Mouse (Mus musculus): Measurements from ENCODE around the gene Ucn2.

Ucn2 gene

DNA sequence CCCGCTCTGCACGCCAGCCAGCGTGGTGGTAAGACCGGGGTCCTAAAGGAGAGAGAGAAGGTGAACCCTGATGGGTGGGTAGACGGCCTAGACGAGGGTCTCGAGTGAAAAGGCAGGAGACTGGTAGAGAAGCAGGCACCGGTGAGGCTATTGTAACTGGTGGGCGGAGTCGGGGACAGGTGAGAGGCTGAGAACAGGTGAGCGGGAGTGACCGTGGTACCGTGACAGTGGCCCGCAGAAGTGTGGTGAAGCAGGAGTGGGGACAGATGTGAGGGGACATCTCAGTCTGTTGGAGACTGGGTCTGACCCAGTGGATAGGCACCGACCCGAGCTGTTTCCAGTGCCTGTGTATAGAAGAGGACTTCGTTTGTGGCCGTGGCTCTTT, 6.3 kb downstream of the Ucn2 start:
- no peak for DNase-seq (ENCODE audit: low read depth)

DNA sequence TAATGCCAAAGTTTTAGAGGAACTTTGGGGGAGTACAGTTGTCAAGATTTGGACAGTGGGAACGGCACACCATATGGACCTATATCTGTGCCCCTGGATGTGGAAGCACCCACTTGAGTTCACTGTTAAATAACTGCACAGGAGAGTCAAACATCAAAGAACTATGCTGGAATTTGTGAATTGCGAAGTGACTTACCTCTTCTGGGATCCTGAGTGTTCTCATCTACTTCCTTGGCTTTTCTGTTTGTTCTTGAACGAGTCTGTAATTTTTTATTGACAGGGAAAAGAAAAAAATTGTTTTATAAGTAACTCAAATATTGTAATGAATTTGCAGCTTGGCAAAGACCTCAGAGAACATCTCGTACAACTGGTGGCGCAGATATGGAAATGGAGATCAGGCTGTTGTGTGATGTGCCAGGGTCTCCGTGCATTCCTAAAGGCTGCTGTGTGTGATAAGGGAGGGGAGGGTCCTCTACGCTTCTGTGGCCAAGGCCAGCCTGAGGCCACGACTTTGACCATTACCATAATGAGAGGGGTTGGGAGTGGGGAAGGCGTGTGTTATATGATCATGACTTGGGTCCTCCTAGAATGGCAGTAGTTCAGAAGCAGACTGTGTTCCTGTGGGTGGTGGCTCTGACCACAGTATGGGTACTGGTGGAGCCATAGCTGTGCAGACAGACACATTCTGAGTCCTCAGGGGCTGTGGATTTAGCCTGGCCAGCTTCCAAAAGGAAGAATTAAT, 7.0 kb downstream of the Ucn2 start:
- no peak for DNase-seq (ENCODE audit: low read depth)

DNA sequence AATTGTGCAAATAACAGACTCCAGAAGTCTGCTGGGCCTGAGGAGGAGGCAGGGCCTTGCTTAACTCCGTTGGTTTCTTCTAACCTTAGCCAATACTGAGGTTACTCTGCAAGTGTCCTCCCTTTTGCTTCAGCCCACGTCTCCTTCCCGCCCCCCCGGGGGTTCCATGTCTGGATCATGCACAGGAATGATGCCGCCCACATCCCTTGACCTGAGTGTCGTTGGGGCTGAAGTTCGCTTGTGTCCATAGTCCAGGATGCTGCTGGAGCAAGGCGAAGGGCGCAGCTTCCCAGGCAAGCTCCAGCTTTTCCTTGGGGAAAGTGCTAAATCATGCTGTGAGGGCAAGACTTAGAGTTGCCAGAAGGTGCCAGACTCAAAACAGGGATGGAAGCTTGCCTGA, 10.6 kb downstream of the Ucn2 start:
- DNase-seq (ENCODE audit: low read depth): no peak

DNA sequence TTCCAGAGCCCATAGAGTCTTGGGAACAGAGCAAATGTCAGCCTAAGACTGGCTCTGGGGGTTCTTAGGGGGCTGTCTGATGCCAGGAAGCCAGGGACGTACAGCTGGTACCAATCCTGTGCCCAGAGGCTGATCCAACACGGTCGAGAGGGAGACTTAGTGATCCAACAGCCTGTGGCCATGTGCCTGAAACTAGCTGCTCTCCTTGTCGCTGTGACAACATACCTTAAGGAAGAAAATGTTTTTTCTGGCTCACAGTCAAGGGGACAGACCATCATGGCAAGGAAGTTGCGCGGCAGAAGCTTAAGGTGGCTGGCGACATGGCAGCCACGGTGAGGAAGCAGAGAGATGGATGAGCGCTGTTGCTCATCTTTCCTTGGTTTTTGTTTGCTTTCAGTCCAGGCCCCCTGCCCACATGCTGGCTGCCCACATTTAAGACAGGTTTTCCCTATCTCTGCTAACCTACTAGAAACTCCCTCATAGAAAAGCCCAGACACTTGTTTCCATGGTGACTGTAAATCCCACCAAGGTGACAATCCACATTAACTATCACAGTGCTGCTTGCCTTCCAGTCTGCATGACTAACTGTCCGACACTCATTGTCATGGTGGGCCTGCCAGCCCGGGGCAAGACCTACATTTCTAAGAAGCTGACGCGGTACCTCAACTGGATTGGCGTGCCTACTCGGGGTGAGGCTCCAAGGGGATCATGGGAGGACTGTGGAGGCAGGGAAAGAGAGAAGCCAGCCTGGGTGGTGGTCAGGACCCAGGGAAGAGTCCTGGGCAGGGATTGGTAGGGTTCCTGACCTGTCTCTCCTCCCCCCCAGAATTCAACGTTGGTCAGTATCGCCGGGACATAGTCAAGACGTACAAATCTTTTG, 12.7 kb downstream of the Ucn2 start:
- DNase-seq (ENCODE audit: low read depth): no peak

DNA sequence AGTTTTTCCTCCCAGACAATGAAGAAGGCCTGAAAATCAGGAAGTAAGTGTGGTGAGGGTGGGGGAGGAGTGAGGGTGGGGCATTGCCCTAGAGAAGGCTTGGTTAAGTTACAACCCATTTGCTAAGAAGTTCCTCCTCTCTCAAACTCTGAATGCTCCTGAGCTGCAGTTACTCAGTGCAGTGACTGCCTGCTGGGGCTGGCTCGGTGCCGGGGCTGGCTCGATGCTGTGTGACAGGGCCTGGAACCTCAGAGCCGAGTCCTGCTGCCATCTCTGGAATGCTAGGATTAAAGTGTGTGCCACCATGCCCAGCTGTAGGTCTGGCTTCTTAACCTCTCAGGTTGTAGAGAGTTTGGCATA, 13.3 kb downstream of the Ucn2 start:
- no peak for DNase-seq (ENCODE audit: low read depth)

DNA sequence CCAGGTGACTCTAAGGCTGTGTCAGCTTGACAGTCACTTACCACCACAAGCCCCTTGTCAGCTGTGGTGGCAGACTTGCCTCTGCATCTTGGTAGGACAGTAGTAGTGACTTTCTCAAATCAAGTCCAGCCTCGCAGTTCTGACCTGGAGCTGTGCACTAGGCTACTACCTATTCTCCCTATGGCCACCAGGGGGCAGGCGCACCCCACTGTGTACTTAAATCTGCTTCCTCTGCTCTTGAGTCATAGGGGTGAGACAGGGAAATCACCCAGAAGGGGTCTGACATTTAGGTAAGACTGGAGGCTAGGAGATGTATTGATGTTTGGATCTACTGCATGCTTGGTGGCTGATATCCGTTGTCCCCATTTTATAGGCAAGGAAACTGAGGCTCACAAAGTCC, 14.9 kb downstream of the Ucn2 start:
- peak; percentile 89 for DNase-seq (ENCODE audit: low read depth)

DNA sequence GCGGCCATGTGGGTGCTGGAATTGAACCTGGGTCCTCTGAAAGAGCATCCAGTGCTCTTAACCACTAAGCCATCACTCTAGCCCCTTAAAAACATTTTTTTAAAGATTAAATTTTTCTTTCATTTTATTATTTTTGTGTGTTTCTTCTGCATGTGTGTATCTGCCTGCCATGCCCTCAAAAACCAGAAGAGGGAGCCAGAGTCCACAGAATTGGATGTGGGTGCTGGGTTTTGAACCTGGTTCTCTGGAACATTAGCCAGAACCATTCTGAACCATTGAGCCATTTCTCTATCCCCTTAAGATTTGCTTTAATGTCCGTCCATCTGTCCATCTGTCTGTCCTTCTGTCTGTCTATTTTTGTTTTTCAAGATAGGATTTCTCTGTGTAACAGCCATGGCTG, 17.4 kb downstream of the Ucn2 start:
- DNase-seq (ENCODE audit: low read depth): peak; percentile 86

DNA sequence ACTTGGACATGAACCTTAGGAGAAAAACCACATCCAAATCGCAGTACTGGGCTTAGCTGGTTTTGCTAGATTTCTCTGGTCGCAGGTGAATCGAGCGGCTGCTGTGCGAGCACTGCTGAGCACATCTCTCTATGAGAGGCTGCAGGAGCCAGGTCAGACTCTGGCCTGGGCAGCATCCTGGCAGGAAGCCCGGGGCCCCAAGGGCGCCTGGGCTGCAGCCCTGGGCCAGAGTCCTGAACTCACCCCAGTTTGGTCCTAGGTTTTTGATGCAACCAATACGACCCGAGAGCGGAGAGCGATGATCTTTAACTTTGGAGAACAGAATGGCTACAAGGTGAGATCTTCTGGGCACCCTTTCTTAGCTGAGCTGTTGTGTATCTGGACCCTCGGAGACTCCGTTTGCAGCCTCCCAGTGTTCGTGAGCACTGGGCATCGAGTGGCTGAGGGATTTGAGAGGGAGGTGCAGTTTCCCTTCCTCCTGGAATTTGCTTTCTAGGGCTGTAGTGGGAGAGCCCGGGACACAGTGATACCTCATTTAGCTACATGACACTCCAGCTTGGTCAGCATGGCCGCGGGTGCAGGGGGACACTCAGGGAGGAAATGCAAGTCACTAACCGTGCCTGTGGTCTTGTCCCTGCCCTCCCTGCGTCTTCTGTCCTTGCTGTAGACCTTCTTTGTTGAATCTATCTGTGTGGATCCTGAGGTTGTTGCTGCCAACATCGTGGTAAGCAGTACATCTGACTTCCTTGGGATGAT, 21.4 kb downstream of the Ucn2 start:
- DNase-seq (ENCODE audit: low read depth): no peak

DNA sequence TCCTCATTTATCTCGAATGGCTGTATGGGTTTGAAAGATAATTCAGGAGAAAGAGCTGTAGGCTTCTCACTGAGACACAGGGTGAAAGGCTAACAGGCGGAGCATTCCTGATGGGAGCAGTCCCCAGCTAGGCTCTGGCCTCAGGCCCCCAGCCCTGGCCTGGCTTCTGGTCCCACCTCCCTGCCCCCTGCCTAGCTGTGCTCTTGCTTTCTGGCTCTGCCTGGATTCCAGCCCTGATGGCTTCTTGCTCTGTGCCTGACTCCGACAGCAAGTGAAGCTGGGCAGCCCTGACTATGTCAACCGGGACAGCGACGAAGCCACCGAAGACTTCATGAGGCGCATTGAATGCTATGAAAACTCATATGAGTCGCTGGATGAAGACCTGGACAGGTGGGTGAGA, 22.3 kb downstream of the Ucn2 start:
- no peak for DNase-seq (ENCODE audit: low read depth)

DNA sequence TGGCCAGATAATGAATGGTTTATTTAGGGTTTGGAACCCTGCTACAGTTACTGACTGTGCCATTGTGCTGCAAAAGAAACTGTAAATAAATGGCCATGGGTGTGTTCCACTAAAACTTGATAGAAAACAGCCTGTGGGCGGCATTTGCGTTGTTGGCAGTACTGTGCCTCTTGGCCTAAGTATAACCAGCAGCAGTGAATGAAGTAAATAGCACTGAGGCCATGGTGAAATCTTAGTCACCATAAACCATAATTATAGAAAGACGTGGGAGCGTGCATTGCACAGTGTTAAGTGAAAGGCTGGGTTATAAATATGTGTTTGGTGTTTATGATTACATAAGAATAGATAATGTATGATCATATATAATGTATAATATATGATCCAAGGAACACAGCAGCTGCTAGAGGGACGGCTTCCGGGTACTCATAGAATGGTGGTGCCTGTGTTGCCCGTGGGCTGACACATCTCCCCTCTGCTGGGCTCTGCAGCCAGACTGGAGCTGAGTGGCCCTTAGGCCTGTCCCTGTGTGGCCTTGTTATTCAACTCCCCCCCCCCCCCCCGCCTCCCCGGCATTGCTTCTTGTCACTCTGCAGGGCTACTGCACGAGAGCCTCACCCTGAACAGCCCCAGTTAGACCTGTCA, 23.3 kb downstream of the Ucn2 start:
- DNase-seq (ENCODE audit: low read depth): no peak

DNA sequence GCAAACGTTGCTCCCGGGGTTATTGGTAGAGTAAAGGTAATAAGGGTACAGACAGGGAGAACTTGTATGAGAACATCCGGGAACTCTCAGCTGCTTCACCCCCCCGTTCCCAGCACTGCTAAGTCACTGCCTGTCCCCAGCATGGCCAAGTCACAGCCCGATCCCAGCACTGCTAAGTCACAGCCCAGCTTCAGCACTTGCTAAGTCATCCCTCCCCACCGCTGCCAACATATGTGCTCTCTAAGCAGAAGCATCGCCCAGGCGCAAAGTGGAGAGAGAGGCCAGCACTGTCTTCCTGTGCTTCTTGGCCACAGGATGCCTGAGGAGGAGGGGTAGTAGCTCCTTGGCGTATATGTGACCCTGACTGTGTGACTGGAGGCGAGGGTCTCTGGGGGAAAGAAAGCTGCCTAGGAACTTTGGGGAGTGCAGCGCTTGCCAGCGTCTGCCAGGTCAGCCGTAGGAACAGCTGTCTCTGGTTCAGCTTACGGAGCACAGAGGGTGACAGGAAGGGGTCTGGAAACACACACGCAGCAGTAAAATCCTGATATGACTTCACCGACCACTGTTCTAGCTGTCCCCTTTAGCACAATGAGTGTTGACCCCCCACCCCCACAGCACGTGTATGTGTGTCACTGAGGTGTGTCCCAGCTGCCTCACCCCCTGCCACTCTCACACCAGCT, 24.0 kb downstream of the Ucn2 start:
- DNase-seq (ENCODE audit: low read depth): peak; percentile 25

DNA sequence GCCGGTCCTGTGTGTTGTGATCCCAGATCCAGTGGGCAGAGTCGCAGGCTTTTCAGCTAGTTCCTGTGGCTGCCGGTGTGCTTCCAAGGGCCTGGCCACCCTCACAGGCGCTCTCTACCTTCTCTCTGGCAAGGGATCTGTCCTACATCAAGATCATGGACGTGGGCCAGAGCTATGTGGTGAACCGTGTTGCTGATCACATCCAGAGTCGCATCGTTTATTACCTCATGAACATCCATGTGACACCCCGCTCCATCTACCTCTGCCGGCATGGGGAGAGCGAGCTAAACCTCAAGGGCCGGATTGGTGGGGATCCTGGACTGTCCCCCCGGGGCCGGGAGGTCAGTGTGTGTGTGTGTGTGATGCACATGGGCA, 24.5 kb downstream of the Ucn2 start:
- DNase-seq (ENCODE audit: low read depth): no peak

DNA sequence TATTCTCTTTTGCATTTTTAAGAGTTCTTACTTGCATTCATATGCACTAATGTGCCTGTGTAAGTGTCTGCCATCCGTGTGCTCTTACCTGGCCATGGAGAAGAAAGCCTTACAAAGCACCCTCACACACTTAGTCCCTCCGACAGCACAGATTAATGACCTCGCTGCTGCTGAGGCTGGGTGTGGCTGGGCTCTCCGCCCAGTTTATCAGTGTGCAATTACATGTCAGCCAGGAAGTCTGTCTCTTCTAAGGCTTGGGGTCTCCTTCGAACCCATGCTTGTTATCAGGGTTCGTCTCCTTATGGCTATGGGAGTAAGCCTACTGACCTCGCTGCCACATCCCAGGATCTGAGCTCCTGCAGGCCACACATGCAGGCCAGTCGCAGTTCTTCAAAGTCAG, 29.6 kb downstream of the Ucn2 start:
- no peak for DNase-seq (ENCODE audit: low read depth)

DNA sequence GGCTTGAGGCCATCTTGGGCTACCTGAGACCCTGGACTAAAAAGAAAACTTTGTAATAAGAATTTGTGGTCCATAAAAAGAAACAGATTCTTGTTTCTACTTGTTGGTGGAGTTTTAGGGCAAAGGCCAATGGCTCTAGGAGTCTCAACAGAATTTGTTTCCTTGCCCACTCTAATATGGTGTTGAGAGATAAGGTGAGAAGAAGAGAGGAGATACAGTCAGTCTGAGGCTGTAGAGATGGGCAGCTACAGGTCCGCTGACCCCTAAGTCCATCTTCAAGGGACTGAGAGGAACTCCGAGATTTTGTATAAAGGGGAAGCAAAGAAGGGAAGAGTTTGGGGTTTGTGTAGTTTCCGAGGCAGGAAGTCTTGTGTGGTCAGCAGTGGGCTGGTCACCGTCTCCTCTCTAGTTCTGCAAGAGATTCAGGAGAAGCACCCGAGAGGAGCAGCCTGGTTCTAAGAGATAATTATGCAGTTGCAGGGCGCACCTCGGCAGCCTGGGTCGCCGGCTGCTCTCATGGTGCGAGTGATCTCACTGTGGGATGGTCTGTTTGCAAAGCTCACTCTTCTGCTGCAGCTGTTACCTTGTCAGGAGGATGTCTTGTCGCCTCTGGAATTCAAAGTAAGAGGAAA, 31.3 kb downstream of the Ucn2 start:
- no peak for DNase-seq (ENCODE audit: low read depth)

DNA sequence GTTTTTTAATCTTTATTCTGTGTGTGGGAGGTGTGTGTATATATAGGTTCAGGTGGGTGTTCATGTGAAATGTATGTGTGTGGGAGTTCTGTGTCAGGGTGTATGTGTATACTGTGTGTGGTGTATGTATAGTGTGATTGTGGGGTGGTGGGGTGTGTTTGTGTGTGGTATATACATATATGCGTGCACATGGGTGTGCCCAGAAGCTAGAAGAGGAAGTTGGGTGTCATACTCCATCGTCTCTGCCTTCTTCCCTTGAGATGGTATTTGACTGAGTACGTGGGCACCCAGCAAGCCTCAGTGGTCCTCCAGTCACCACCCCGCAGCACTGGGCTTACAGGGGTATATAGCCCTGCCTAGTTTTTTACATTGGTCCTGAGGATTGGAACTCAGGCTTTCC, 35.6 kb downstream of the Ucn2 start:
- peak; percentile 36 for DNase-seq (ENCODE audit: low read depth)

DNA sequence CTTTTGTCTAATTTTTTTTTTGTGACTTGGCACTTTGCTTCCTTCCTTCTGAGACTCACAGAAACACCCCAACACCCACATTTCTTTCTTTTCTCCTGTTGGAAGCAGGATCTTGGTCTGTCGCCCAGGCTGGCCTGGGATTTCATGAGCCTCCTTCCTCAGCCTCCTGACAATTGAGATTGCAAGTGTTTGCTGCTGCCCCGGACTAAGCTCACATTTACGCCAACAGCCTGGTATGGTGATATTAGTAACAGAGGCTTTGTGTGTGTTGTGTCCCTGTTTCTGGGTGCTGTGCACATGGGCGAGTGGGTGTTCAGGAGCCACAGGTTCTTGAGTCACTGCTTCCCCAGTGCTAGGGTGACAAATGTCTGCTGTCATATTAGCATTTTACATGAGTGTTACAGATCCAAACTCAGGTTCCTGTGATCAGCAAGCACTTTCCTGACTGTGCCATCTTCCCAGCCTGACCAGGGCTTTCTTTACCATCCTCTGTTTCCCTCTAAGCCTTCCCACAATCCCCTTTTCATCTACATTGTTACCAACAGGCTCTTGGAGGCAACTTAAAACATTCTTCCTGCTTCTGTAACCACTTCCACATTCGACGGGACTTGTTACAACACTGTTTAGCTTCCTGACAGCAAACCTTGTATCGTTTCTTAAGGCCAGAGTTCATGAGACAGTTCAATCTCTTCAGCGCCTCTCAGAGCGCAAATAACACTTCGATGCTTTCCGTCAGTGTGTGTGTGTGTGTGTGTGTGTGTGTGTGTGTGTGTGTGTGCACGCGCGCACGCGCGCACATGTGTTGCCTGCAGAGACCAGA, 37.3 kb downstream of the Ucn2 start:
- DNase-seq (ENCODE audit: low read depth): peak; percentile 68

DNA sequence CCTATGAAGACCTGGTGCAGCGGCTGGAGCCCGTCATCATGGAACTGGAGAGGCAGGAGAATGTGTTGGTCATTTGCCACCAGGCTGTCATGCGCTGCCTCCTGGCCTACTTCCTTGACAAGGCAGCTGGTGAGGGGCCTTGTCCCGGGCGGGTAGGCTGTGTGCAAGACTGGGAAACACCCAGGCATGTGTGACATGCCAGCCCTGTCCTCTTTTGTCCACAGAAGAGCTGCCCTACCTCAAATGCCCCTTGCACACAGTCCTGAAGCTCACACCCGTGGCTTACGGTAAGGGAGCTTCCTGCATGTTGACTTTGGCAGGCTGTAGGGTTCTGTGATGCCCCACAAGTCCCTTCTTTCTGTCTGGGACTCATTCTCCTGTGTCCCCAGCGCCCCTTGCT, 41.7 kb downstream of the Ucn2 start:
- no peak for DNase-seq (ENCODE audit: low read depth)

DNA sequence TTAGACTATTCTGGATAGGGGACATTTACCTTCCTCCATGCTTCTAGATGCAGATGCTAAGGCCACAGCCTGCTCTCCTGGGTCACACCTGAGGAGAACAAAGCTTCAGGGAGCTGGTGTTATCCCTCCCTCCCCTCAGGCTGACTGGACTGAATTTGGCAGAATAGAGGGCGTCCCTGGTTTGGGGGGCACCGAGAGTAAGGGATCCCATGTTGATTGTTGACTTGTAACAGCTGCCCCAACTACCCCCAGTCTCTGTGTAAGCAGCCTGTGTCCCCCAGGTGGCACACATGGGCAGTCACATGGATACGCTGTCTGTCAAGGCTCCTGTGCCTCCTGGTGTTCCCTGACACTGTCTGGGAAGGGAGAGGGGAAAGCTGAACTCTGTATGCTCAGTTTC, 42.6 kb downstream of the Ucn2 start:
- no peak for DNase-seq (ENCODE audit: low read depth)

DNA sequence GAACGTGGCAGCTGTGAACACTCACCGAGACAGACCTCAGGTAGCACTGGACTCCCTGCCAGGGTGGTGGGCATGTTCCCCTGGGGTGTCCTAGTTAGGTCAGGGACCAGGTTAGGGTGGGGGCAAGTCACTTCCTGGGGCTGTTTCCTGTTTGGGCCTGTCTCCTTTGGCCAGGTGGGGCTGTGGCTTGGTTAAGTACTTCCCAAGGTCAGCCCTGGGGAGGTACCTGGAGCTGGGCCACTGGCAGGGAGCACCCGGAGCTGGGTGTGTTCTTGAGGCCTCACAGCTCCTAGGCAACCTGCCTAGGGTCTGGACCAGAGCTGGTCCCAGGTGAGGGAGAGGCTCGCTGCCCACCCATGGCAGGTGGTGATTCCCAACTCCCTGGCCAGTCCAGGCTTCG, 43.1 kb downstream of the Ucn2 start:
- DNase-seq (ENCODE audit: low read depth): no peak

DNA sequence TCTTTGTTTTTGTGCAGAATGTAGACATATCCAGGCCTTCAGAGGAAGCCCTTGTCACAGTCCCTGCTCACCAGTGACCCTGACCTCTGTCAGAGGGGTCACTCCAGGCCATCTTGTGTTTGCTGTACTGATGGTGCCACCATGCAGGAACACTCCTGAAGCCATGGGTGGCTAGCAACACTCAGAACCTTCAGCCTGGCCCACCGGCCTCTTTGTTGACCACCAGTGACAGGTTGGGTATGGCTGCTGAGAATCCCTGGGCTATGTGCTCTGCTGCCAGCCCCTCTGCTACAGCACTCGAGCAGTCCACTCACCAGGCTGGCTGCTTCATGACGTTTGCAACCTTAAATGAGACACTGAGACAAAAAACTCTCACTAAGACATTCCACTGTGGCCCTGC, 44.5 kb downstream of the Ucn2 start:
- no peak for DNase-seq (ENCODE audit: low read depth)

DNA sequence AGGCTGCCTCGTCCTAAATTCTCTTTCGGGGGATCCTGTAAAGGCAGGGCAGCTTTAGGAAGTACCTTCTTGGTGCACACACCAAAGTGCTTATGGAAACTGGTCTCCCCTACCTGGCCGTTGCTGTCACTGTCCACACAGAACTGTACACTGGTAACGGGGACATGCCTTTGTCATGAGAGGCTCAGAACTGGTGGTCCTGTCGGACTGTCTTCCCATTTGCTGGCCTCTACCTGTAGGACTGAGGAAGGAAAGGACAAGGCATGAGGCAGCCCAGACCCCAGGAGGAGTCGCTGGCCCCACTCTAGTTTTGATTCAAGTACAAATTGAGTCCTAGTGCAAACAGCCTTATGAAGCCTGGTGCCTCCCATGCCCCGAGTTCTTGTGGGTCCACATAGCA, 45.2 kb downstream of the Ucn2 start:
- no peak for DNase-seq (ENCODE audit: low read depth)
